9 mouse cellular contexts compared by ENCODE assay signal in genomic region chr2:130450434-130450796, GRCm38 (mm10). TPM values are rescaled to one million over a fixed set of nuclear protein-coding genes. Genes with fewer than 3 reads are reported as not detected.
DNase-seq lines count a peak whose midpoint lies in the region; ATAC-seq and TF ChIP-seq lines count a peak whose summit lies in the region.
"Had no signal": no experiment of that assay in that cellular context is flagged by ENCODE, and none has a peak within 500 bp of the region (broad histone marks: within the 10 kb centered on the region; RNA-seq: fewer than 3 reads in every experiment).

No protein-coding gene starts in this region.

- H3K9me3 ChIP-seq in embryonic facial prominence, embryonic 15.5 days (replicated peaks): no peaks in the 10 kb centered on the region
- no peaks in the 10 kb centered on the region for H3K9me3 ChIP-seq in heart, embryonic 13.5 days
- H3K9me3 ChIP-seq in kidney, postnatal 0 days (replicated peaks; ENCODE audit: low read length): no peaks in the 10 kb centered on the region
- H3K9me3 ChIP-seq in liver, embryonic 12.5 days (replicated peaks): no peaks in the 10 kb centered on the region

- peak overlapping the region; percentile 90 for H3K27ac ChIP-seq in embryonic facial prominence, embryonic 15.5 days (replicated peaks)
- H3K27ac ChIP-seq in heart, embryonic 13.5 days (replicated peaks): peak overlapping the region; percentile 86
- peak overlapping the region; percentile 87 for H3K27ac ChIP-seq in kidney, postnatal 0 days
- H3K27ac ChIP-seq in liver, embryonic 12.5 days: peak overlapping the region; percentile 87
- H3K27ac ChIP-seq in testis, adult 2 months (ENCODE audit: control insufficient read depth, insufficient read depth, low read depth, low read length): no peak overlapping the region; the same call in 1 of the 2 replicates

- H3K4me3 ChIP-seq in embryonic facial prominence, embryonic 15.5 days (replicated peaks): peak overlapping the region; percentile 94
- peak overlapping the region; percentile 86 for H3K4me3 ChIP-seq in heart, embryonic 13.5 days
- H3K4me3 ChIP-seq in kidney, postnatal 0 days (replicated peaks; ENCODE audit: low read depth, low read length): peak overlapping the region; percentile 88
- H3K4me3 ChIP-seq in liver, embryonic 12.5 days: peak overlapping the region; percentile 85
- peak overlapping the region; percentile 84 for H3K4me3 ChIP-seq in testis, adult 2 months (ENCODE audit: control insufficient read depth, low read depth, low read length)

- peak; percentile 85 for ATAC-seq in embryonic facial prominence, embryonic 15.5 days (ENCODE audit: insufficient number of reproducible peaks, low FRiP score, low TSS enrichment, low read depth)
- ATAC-seq in heart, embryonic 13.5 days (ENCODE audit: extremely low read depth, insufficient number of reproducible peaks, low FRiP score, low TSS enrichment): peak; percentile 79
- ATAC-seq in kidney, postnatal 0 days (replicated peaks; ENCODE audit: low FRiP score, low read depth): peak; percentile 82
- peak; percentile 94 for ATAC-seq in liver, embryonic 12.5 days
- ATAC-seq in monocyte, adult 5-6 weeks (replicated peaks; ENCODE audit: insufficient number of reproducible peaks, low FRiP score, low TSS enrichment, poor library complexity, severe bottlenecking): peak; percentile 41; the same call in 1 of the 2 replicates

- peak; percentile 84 for DNase-seq in 3134 (ENCODE audit: extremely low read depth, insufficient read length, low spot score)
- DNase-seq in R1 (ENCODE audit: low read depth, low spot score): peak; percentile 42
- DNase-seq in kidney, postnatal 0 days (ENCODE audit: low spot score): peak; percentile 69

- no peak for TF ChIP-seq CTCF in kidney, postnatal 0 days (IDR thresholded peaks at IDR 0.05; ENCODE audit: low read depth)
- TF ChIP-seq CTCF in testis, adult 2 months (IDR thresholded peaks at IDR 0.05; ENCODE audit: control insufficient read depth, insufficient read depth, insufficient replicate concordance, low read depth, low read length): no peak

- peak overlapping the region; percentile 87 for H3K4me2 ChIP-seq in embryonic facial prominence, embryonic 15.5 days (replicated peaks)
- peak overlapping the region; percentile 77 for H3K4me2 ChIP-seq in heart, embryonic 13.5 days
- H3K4me2 ChIP-seq in kidney, postnatal 0 days (ENCODE audit: low read length): peak overlapping the region; percentile 93
- peak overlapping the region; percentile 95 for H3K4me2 ChIP-seq in liver, embryonic 12.5 days

- TF ChIP-seq POLR2A in testis, adult 2 months (IDR thresholded peaks at IDR 0.05; ENCODE audit: control insufficient read depth, low read depth, low read length): no peak

- H3K4me1 ChIP-seq in embryonic facial prominence, embryonic 15.5 days: peaks cover 27% of the 10 kb centered on the region
- peaks cover 41% of the 10 kb centered on the region for H3K4me1 ChIP-seq in heart, embryonic 13.5 days
- H3K4me1 ChIP-seq in kidney, postnatal 0 days (replicated peaks; ENCODE audit: insufficient read depth, low read length): peaks cover 8% of the 10 kb centered on the region; the same call in 1 of the 2 replicates
- peaks cover 54% of the 10 kb centered on the region for H3K4me1 ChIP-seq in liver, embryonic 12.5 days
- H3K4me1 ChIP-seq in testis, adult 2 months (ENCODE audit: control insufficient read depth, insufficient read depth, low read length): peaks cover 9% of the 10 kb centered on the region

- H3K36me3 ChIP-seq in embryonic facial prominence, embryonic 15.5 days: no peaks in the 10 kb centered on the region
- 0 out of 2 replicates have a peak, but pooled peaks cover under 1% of the 10 kb centered on the region for H3K36me3 ChIP-seq in heart, embryonic 13.5 days
- no peaks in the 10 kb centered on the region for H3K36me3 ChIP-seq in kidney, postnatal 0 days (ENCODE audit: insufficient read depth, low read length)
- H3K36me3 ChIP-seq in liver, embryonic 12.5 days: no peaks in the 10 kb centered on the region
- H3K36me3 ChIP-seq in testis, adult 2 months (ENCODE audit: control insufficient read depth, insufficient read depth, low read length): no peaks in the 10 kb centered on the region

- WGBS in embryonic facial prominence, embryonic 15.5 days: under 1% methylated on average over 36 of the region's 47 CpGs
- under 1% methylated on average over 42 of the region's 47 CpGs for WGBS in heart, embryonic 13.5 days
- under 1% methylated on average over 37 of the region's 47 CpGs for WGBS in kidney, postnatal 0 days
- WGBS in liver, embryonic 12.5 days (ENCODE audit: insufficient replicate concordance): under 1% methylated on average over 46 of the region's 47 CpGs

- peak overlapping the region; percentile 90 for H3K9ac ChIP-seq in embryonic facial prominence, embryonic 15.5 days
- peak overlapping the region; percentile 93 for H3K9ac ChIP-seq in heart, embryonic 13.5 days
- H3K9ac ChIP-seq in kidney, postnatal 0 days (ENCODE audit: low read depth, low read length): peak overlapping the region; percentile 87
- H3K9ac ChIP-seq in liver, embryonic 12.5 days: peak overlapping the region; percentile 90

- H3K27me3 ChIP-seq in embryonic facial prominence, embryonic 15.5 days: no peaks in the 10 kb centered on the region; the same call in 1 of the 2 replicates
- H3K27me3 ChIP-seq in heart, embryonic 13.5 days (replicated peaks): peaks cover 6% of the 10 kb centered on the region
- no peaks in the 10 kb centered on the region for H3K27me3 ChIP-seq in kidney, postnatal 0 days (ENCODE audit: insufficient read depth, low read length)
- 0 out of 2 replicates have a peak, but pooled peaks cover 7% of the 10 kb centered on the region for H3K27me3 ChIP-seq in liver, embryonic 12.5 days (replicated peaks)
- H3K27me3 ChIP-seq in testis, adult 2 months (ENCODE audit: control insufficient read depth, insufficient read depth, low read length): no peaks in the 10 kb centered on the region

RNA-seq across cellular contexts. Expression of gene Ptpra, which starts 0.3 kb away (rescaled TPM):
- 108 TPM in 2 replicates for polyA plus RNA-seq in embryonic facial prominence, embryonic 15.5 days (2015; fragmentation: Nextera tagmentation; extraction: Ambion mirVana)
- polyA plus RNA-seq in heart, embryonic 13.5 days (2015; fragmentation: Nextera tagmentation; extraction: Ambion mirVana): 64.0 and 64.6 TPM in 2 replicates
- 72.9 and 80.3 TPM in 2 replicates for polyA plus RNA-seq in kidney, postnatal 0 days (2015; fragmentation: Nextera tagmentation; extraction: Ambion mirVana)
- 51.3 and 57.7 TPM in 2 replicates for polyA plus RNA-seq in liver, embryonic 12.5 days (2016; fragmentation: Nextera tagmentation; extraction: Ambion mirVana)
- 103 to 177 TPM (median 151 TPM) in 3 replicates for total RNA-seq in monocyte, adult 5-6 weeks (2017)
- 11.0 and 11.6 TPM in 2 replicates for polyA plus RNA-seq in testis, adult 2 months (2012; rRNA removed)

RNA-seq across cellular contexts. Expression of gene Pced1a, which starts 25.9 kb away (rescaled TPM):
- polyA plus RNA-seq in embryonic facial prominence, embryonic 15.5 days (2015; fragmentation: Nextera tagmentation; extraction: Ambion mirVana): 19.5 and 20.0 TPM in 2 replicates
- 7.0 and 7.1 TPM in 2 replicates for polyA plus RNA-seq in heart, embryonic 13.5 days (2015; fragmentation: Nextera tagmentation; extraction: Ambion mirVana)
- 12.1 and 13.0 TPM in 2 replicates for polyA plus RNA-seq in kidney, postnatal 0 days (2015; fragmentation: Nextera tagmentation; extraction: Ambion mirVana)
- 5.2 and 5.7 TPM in 2 replicates for polyA plus RNA-seq in liver, embryonic 12.5 days (2016; fragmentation: Nextera tagmentation; extraction: Ambion mirVana)
- 20.8 to 40.3 TPM (median 22.5 TPM) in 3 replicates for total RNA-seq in monocyte, adult 5-6 weeks (2017)
- polyA plus RNA-seq in testis, adult 2 months (2012; rRNA removed): 46.3 and 48.0 TPM in 2 replicates

RNA-seq across cellular contexts. Expression of gene Vps16, which starts 26.3 kb away (rescaled TPM):
- 84.4 and 103 TPM in 2 replicates for polyA plus RNA-seq in embryonic facial prominence, embryonic 15.5 days (2015; fragmentation: Nextera tagmentation; extraction: Ambion mirVana)
- 51.8 and 55.4 TPM in 2 replicates for polyA plus RNA-seq in heart, embryonic 13.5 days (2015; fragmentation: Nextera tagmentation; extraction: Ambion mirVana)
- 64.6 and 68.6 TPM in 2 replicates for polyA plus RNA-seq in kidney, postnatal 0 days (2015; fragmentation: Nextera tagmentation; extraction: Ambion mirVana)
- 54.9 and 64.5 TPM in 2 replicates for polyA plus RNA-seq in liver, embryonic 12.5 days (2016; fragmentation: Nextera tagmentation; extraction: Ambion mirVana)
- total RNA-seq in monocyte, adult 5-6 weeks (2017): 199 to 267 TPM (median 223 TPM) in 3 replicates
- 45.6 and 55.8 TPM in 2 replicates for polyA plus RNA-seq in testis, adult 2 months (2012; rRNA removed)

RNA-seq across cellular contexts. Expression of gene Tmem239, which starts 44.1 kb away (rescaled TPM):
- polyA plus RNA-seq in embryonic facial prominence, embryonic 15.5 days (2015; fragmentation: Nextera tagmentation; extraction: Ambion mirVana): not detected in 2 replicates
- 0.11 TPM in 1 of 2 replicates, not detected in the other for polyA plus RNA-seq in heart, embryonic 13.5 days (2015; fragmentation: Nextera tagmentation; extraction: Ambion mirVana)
- not detected in 2 replicates for polyA plus RNA-seq in kidney, postnatal 0 days (2015; fragmentation: Nextera tagmentation; extraction: Ambion mirVana)
- polyA plus RNA-seq in liver, embryonic 12.5 days (2016; fragmentation: Nextera tagmentation; extraction: Ambion mirVana): not detected in 2 replicates
- not detected in 3 replicates for total RNA-seq in monocyte, adult 5-6 weeks (2017)
- 251 and 255 TPM in 2 replicates for polyA plus RNA-seq in testis, adult 2 months (2012; rRNA removed)
- total RNA-seq: adrenal gland, postnatal 4 days had no signal

RNA-seq across cellular contexts. Expression of gene 1700020A23Rik, which starts 45.4 kb away (rescaled TPM):
- polyA plus RNA-seq in embryonic facial prominence, embryonic 15.5 days (2015; fragmentation: Nextera tagmentation; extraction: Ambion mirVana): 0.24 TPM in 1 of 2 replicates, not detected in the other
- not detected in 2 replicates for polyA plus RNA-seq in heart, embryonic 13.5 days (2015; fragmentation: Nextera tagmentation; extraction: Ambion mirVana)
- not detected in 2 replicates for polyA plus RNA-seq in kidney, postnatal 0 days (2015; fragmentation: Nextera tagmentation; extraction: Ambion mirVana)
- polyA plus RNA-seq in liver, embryonic 12.5 days (2016; fragmentation: Nextera tagmentation; extraction: Ambion mirVana): not detected in 2 replicates
- total RNA-seq in monocyte, adult 5-6 weeks (2017): not detected in 3 replicates
- polyA plus RNA-seq in testis, adult 2 months (2012; rRNA removed): 316 and 321 TPM in 2 replicates
- total RNA-seq: adrenal gland, postnatal 4 days had no signal

Comparison
In these comparisons a context has a peak if more than half of its experiments do, and no peak if none do; other contexts are left out.
1. ATAC-seq: peak in every context shown above with its lines; median percentile 94 in liver, embryonic 12.5 days; 85 in embryonic facial prominence, embryonic 15.5 days; 82 in kidney, postnatal 0 days; 79 in heart, embryonic 13.5 days; 41 in monocyte, adult 5-6 weeks.